Mouse (Mus musculus) lung, postnatal 0 days (tissue): Measurements from ENCODE around the gene Fam122a.

Experiments used
- CTCF ChIP-seq: IDR thresholded peaks from 2 replicates; pipeline ENCODE4 v1.5.1; 2016; ENCODE audit warnings: antibody characterized with exemption, mild to moderate bottlenecking
- EP300 ChIP-seq: IDR thresholded peaks from 2 replicates; pipeline ENCODE4 v1.6.1; 2016; ENCODE audit warnings: antibody characterized with exemption, mild to moderate bottlenecking, control low read depth

GRCm38 (mm10) chr19:24509391-24509790 lies 32.2 kb upstream of the Fam122a start:
- TF ChIP-seq EP300 (no peak), CTCF (no peak)
